Mouse (Mus musculus): ENCODE results near the gene Rcl1. TPM values are rescaled to one million over a fixed set of nuclear protein-coding genes. Genes with fewer than 3 reads are reported as not detected.

Rcl1 gene
- polyA plus RNA-seq, 1 experiment from 2014 or later = 22.0 TPM

DNA sequence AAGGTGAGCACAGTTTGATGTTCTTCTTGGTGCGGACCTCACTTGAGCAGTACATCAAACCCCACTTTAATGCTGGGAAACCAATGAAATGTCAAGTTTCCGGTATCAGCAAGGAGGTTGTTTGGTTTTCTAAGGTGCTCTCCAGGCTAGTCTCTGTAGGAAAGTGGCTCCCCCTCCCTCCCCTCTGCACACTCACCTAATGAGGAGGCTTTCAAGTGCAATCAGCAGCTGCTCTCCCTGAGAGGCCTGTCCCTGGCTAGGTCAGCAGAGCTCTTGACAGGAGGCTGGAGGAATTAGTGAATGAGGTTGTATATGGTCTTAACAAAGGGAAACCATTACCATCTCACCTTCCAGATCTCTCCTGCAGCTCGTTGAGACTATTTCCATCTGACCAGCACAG lies 54.4 kb downstream of the Rcl1 start:
- Histone ChIP-seq H3K4me3 (no peak overlapping the region), H3K27me3 (replicated peaks) (no peaks in the 10 kb centered on the region), H3K4me1 (no peaks in the 10 kb centered on the region), H3K9ac (no peak overlapping the region), H3K4me2 (no peak overlapping the region), H3K9me3 (0 out of 2 replicates have a peak, but pooled peaks cover 2% of the 10 kb centered on the region), H3K36me3 (no peaks in the 10 kb centered on the region), H3K27ac (replicated peaks) (no peak overlapping the region)
- no peak for ATAC-seq (ENCODE audit: extremely low read depth, insufficient number of reproducible peaks, low FRiP score, low TSS enrichment)
- 52% methylated on average over 3 of the region's 3 CpGs for WGBS

DNA sequence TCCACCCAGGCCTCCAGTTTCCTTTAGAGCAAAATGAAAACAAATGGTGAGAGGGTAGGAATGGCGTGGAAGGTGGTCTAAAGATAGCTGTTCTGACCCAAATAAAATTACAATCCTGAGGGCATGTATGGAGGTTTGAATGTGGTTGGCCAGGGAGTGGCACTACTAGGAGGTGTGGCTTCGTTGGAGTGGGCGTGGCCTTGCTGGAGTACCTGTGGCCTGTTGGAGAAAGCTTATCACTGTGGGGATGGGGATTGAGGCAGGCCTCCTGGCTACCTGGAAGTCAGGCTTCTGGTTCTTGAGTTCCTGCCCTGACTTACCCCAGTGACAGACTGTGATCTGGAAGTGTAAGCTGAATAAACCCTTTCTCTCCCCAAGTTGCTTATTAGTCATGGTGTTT lies 55.2 kb downstream of the Rcl1 start:
- Histone ChIP-seq H3K36me3 (no peaks in the 10 kb centered on the region), H3K4me2 (no peak overlapping the region), H3K9me3 (0 out of 2 replicates have a peak, but pooled peaks cover 2% of the 10 kb centered on the region), H3K27ac (replicated peaks) (no peak overlapping the region), H3K27me3 (replicated peaks) (no peaks in the 10 kb centered on the region), H3K4me1 (no peaks in the 10 kb centered on the region), H3K9ac (no peak overlapping the region), H3K4me3 (no peak overlapping the region)
- no peak for ATAC-seq (ENCODE audit: extremely low read depth, insufficient number of reproducible peaks, low FRiP score, low TSS enrichment)
- WGBS = 41% methylated on average over 3 of the region's 3 CpGs

DNA sequence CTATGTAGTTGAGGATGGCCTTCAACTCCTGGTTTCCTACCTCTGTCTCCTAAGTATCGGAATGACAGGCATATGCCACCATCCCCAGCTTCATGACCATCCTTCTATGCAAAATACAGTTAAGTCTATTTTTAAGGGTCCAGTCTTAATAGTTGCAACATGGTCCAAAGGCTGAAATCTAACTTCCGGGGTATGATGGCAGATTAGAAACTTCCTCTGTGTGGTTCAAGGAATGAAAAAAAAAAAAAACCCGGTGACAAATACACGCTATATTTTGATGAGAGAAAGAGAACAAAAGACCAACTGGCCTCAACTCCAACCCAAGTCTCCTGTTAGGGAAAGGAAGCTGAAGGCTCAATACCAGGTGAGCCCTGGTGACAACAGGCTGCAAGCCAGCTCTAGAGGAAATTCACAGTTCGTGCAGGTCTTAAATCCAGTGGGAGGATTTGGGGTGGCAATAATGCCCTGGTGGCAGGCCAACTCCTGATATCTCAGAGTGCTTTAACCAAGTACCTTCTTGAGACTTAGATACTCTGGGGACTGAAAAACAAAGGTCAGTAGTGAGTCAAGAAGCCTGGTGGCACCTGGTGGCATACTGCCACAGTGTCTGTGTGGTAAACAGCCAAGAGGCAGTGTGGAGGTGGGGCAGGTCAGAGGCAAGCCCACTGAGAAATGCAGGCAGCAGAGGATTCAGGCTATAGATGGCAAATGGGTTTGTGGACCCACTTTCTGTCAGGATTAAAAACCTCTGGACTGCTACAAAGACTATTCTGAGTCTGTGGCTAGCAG lies 56.7 kb downstream of the Rcl1 start:
- H3K4me1 ChIP-seq = no peaks in the 10 kb centered on the region
- no peaks in the 10 kb centered on the region for H3K27me3 ChIP-seq (replicated peaks)
- WGBS = 80% methylated on average over 5 of the region's 5 CpGs
- no peak overlapping the region for H3K27ac ChIP-seq (replicated peaks)
- no peak overlapping the region for H3K4me2 ChIP-seq
- H3K9me3 ChIP-seq = 0 out of 2 replicates have a peak, but pooled peaks cover 2% of the 10 kb centered on the region
- H3K4me3 ChIP-seq = no peak overlapping the region
- no peak overlapping the region for H3K9ac ChIP-seq
- no peak for ATAC-seq (ENCODE audit: extremely low read depth, insufficient number of reproducible peaks, low FRiP score, low TSS enrichment)
- H3K36me3 ChIP-seq = no peaks in the 10 kb centered on the region

DNA sequence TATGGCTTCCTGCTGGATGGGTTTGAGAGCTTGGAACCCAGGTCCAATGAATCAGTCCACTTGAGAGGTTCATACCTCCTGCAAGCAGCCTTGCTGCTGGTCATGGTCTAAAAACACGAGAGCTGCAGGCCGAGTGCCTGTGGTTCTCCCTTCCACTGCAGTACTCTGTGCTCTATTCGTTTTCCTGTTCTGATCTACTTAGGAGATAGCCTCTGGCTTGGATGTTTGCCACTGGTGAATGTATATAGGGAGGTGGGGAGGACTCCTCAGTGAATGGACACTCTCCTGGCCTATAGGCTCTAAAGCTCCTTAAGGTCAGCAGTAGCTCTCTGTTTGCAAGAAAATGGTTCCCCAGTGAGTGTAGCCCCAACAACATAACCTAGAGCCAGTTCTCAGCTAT lies 57.3 kb downstream of the Rcl1 start:
- 72% methylated on average over 3 of the region's 3 CpGs for WGBS
- no peak overlapping the region for H3K27ac ChIP-seq (replicated peaks)
- ATAC-seq (ENCODE audit: extremely low read depth, insufficient number of reproducible peaks, low FRiP score, low TSS enrichment) = no peak

DNA sequence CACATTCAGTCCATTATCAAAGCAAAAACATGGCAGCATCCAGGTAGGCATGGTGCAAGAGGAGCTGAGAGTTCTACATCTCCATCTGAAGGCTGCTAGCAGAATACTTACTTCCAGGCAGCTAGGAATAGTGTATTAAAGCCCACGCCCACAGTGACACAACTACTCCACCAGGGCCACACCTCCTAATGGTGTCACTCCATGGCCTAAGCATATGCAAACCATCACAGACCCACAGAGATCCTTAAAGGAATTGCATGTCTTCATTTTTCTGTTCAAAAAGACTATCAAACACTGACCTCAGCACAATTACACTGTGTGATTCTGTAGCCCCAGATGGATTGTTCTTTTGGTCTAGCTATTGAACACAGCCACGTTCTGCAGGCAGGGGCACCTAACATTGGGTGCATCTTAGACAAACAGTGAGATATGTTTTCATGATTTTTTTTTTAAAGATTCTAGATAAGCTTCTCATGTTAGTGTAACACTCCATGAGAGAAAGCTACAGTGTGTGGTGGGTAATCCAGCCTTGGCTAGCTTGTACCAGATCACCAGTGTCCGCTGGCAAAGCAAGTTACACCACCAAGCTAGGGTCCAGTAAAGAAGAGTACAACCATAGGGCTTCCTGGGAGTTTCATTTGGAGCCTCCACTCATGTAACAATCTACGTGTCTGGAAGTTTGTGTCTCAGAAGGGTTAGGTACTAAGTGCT lies 62.8 kb downstream of the Rcl1 start:
- WGBS = 79% methylated on average over 4 of the region's 4 CpGs
- H3K4me3 ChIP-seq = no peak overlapping the region
- H3K4me2 ChIP-seq = no peak overlapping the region
- no peak overlapping the region for H3K9ac ChIP-seq
- no peaks in the 10 kb centered on the region for H3K27me3 ChIP-seq (replicated peaks)
- H3K27ac ChIP-seq (replicated peaks) = no peak overlapping the region
- no peaks in the 10 kb centered on the region for H3K36me3 ChIP-seq
- no peaks in the 10 kb centered on the region for H3K4me1 ChIP-seq
- peaks cover 8% of the 10 kb centered on the region for H3K9me3 ChIP-seq
- ATAC-seq (ENCODE audit: extremely low read depth, insufficient number of reproducible peaks, low FRiP score, low TSS enrichment) = no peak

More for the DNA sequence above, 57.3 kb downstream of the Rcl1 start:
- no peaks in the 10 kb centered on the region for H3K36me3 ChIP-seq
- peaks cover 5% of the 10 kb centered on the region; the same call in 1 of the 2 replicates for H3K9me3 ChIP-seq
- H3K27me3 ChIP-seq (replicated peaks) = no peaks in the 10 kb centered on the region
- H3K9ac ChIP-seq = no peak overlapping the region
- H3K4me2 ChIP-seq = no peak overlapping the region
- H3K4me3 ChIP-seq = no peak overlapping the region
- no peaks in the 10 kb centered on the region for H3K4me1 ChIP-seq

DNA sequence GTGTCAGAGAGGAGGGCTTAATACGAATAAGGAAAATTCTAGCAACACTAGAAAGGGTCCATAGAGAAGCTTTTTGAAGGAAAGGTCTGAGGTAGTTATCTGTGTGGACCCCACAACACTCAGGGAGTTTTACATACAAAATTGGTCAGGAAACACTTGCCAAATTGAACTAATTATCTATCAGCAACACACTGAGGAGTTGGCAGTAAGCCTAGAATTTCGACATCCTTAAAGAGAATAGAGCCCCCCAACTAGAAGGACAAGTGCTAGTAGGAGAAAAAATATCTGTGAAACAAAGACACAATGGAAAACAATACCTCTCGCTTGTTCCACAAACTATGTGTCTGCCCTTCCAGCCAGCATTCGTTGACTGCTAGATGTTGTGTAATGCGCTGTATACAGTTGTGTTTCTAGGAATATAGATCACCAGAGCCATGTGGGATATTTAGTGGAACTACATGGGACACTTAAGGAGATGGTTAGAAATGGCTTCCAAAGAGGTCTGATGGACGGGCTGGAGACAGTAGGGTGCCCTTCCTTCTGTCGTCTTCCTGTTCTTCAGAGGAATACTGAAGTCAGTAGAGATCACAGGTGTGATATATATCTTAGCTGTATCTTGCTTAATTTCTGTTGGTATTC lies 63.5 kb downstream of the Rcl1 start:
- Histone ChIP-seq H3K9me3 (peaks cover 7% of the 10 kb centered on the region), H3K9ac (no peak overlapping the region), H3K4me1 (no peaks in the 10 kb centered on the region), H3K27ac (replicated peaks) (no peak overlapping the region), H3K4me3 (no peak overlapping the region), H3K36me3 (no peaks in the 10 kb centered on the region), H3K4me2 (no peak overlapping the region), H3K27me3 (replicated peaks) (no peaks in the 10 kb centered on the region)
- 73% methylated on average over 7 of the region's 7 CpGs for WGBS
- no peak for ATAC-seq (ENCODE audit: extremely low read depth, insufficient number of reproducible peaks, low FRiP score, low TSS enrichment)

DNA sequence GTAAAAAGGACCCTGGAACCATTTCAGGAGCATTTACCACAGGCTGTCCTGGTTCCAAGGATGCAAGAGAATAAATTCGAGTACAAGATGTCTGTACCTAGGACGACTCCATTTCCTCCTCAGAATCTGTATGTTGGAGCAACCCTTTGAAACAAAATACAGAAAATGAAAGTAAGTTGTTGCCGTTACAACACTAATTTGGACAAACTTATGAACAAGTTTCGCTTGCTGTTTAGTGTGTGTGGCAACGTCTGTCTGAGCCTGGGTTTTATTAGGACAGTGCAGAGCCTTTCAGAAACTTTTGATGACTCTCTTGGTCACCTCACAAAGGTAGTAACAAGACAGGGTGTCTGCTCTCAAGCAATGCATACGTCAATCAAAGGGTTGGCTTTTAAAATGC lies 66.8 kb downstream of the Rcl1 start:
- H3K9ac ChIP-seq = no peak overlapping the region
- ATAC-seq (ENCODE audit: extremely low read depth, insufficient number of reproducible peaks, low FRiP score, low TSS enrichment) = no peak
- H3K9me3 ChIP-seq = peaks cover 7% of the 10 kb centered on the region
- no peak overlapping the region for H3K4me3 ChIP-seq
- no peaks in the 10 kb centered on the region for H3K4me1 ChIP-seq
- H3K27me3 ChIP-seq (replicated peaks) = no peaks in the 10 kb centered on the region
- H3K36me3 ChIP-seq = no peaks in the 10 kb centered on the region
- no peak overlapping the region for H3K27ac ChIP-seq (replicated peaks)
- 77% methylated on average over 6 of the region's 6 CpGs for WGBS
- no peak overlapping the region for H3K4me2 ChIP-seq

DNA sequence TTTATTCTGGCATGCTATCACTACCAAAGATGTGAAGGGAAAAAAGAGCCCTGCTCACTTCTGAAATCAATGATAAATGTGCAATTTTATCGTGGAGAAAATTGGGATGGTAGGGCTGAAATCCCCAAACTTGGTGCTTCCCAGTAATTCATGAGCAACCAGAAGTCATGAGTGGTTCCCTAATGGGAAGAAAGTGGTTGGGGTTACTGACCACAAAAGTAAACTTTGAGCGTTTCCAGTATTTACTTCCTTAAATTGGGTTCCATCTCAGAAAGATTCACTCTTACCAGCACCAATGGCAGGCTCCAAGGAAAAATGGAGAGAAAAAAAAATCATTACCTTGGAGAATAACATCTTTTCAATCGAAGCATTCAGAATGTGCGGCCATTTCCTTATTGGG lies 79.2 kb downstream of the Rcl1 start:
- H3K4me3 ChIP-seq = no peak overlapping the region
- 82% methylated on average over 4 of the region's 4 CpGs for WGBS
- peaks cover 11% of the 10 kb centered on the region; the same call in 1 of the 2 replicates for H3K9me3 ChIP-seq
- no peak overlapping the region for H3K9ac ChIP-seq
- H3K36me3 ChIP-seq = no peaks in the 10 kb centered on the region
- H3K27ac ChIP-seq (replicated peaks) = no peak overlapping the region
- no peaks in the 10 kb centered on the region for H3K27me3 ChIP-seq (replicated peaks)
- no peaks in the 10 kb centered on the region for H3K4me1 ChIP-seq
- H3K4me2 ChIP-seq = no peak overlapping the region
- ATAC-seq (ENCODE audit: extremely low read depth, insufficient number of reproducible peaks, low FRiP score, low TSS enrichment) = no peak

DNA sequence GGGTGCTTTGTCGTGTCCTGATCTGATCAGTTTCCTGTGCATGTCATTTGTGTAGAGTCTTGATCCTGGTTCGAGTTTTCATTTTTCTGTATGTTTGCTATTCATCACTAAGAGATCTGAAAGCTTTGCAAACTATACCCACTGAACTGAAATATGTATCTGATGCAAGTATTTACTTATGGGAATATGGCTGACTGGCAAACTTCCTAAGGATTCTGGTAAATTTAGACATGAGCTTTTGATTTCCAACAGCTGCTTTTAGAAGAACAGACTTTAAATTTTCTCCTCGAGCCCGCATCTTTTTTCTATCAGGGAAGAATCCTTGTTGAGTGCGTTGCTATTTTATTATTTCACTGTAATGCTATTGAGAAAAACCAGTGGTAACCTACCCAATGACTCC lies 81.0 kb downstream of the Rcl1 start:
- Histone ChIP-seq H3K27me3 (replicated peaks) (no peaks in the 10 kb centered on the region), H3K36me3 (no peaks in the 10 kb centered on the region), H3K27ac (replicated peaks) (no peak overlapping the region), H3K4me2 (no peak overlapping the region), H3K4me3 (no peak overlapping the region), H3K9ac (no peak overlapping the region), H3K4me1 (peaks cover 6% of the 10 kb centered on the region; the same call in 1 of the 2 replicates), H3K9me3 (peaks cover 11% of the 10 kb centered on the region; the same call in 1 of the 2 replicates)
- no peak for ATAC-seq (ENCODE audit: extremely low read depth, insufficient number of reproducible peaks, low FRiP score, low TSS enrichment)
- WGBS = 76% methylated on average over 5 of the region's 5 CpGs

DNA sequence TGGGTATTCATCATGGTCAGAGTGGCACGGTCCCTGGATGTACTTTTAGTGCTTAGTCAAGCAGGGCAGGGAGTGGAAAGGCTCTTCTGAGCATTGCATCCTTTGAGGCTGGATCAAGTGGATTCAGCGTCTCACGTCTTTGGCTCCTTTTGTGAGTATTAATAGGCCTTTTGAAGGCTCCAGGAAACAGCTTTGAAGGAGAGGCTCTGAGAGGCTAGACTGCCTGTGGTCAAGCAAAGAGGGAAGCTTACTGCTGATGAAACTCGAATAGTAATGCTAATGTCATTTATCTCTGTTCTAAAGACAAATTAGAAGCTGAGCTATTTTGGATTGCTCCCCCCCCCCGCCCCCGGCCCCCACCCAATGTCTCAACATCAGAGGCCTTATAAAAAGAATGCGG lies 83.9 kb downstream of the Rcl1 start:
- Histone ChIP-seq H3K9ac (no peak overlapping the region), H3K9me3 (no peaks in the 10 kb centered on the region; the same call in 1 of the 2 replicates), H3K27me3 (replicated peaks) (no peaks in the 10 kb centered on the region), H3K4me3 (no peak overlapping the region), H3K4me1 (peaks cover 6% of the 10 kb centered on the region; the same call in 1 of the 2 replicates), H3K4me2 (no peak overlapping the region), H3K27ac (replicated peaks) (no peak overlapping the region), H3K36me3 (no peaks in the 10 kb centered on the region)
- WGBS = 58% methylated on average over 7 of the region's 7 CpGs
- no peak for ATAC-seq (ENCODE audit: extremely low read depth, insufficient number of reproducible peaks, low FRiP score, low TSS enrichment)

DNA sequence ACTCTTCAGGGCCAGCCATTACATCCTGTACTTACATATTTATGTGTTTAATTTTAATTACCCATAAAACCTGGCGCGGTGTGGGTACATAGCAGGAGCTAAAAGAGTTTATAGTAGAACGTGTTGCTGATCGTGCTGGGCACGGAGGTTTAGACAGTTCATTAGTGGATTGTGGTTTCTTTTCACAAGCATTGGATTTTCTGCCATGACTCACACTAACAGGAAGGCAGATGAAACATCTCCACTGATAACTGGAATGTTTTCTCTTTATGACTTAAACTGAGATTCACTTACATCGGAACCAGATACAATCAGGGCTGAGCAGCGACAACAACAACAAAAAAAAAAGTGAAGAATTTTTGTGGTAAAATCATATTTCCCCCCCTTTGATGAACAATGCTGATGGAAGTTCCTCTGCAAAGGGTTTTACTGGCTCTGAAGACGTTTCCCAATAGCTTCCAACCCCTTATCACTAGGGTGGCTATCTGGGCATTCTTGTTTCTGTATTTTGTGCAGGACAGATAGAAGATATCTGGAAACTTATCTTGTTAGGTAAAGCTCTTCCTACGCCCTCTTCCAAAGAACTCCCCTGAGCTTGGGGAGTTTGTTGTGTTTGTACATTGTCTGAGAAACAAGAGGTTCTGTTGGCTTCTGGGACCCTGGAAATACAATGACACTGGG lies 84.5 kb downstream of the Rcl1 start:
- no peak overlapping the region for H3K4me2 ChIP-seq
- no peak overlapping the region for H3K9ac ChIP-seq
- no peak overlapping the region for H3K4me3 ChIP-seq
- peaks cover 6% of the 10 kb centered on the region; the same call in 1 of the 2 replicates for H3K4me1 ChIP-seq
- H3K27me3 ChIP-seq (replicated peaks) = no peaks in the 10 kb centered on the region
- no peaks in the 10 kb centered on the region; the same call in 1 of the 2 replicates for H3K9me3 ChIP-seq
- 59% methylated on average over 9 of the region's 9 CpGs for WGBS
- no peaks in the 10 kb centered on the region for H3K36me3 ChIP-seq
- ATAC-seq (ENCODE audit: extremely low read depth, insufficient number of reproducible peaks, low FRiP score, low TSS enrichment) = no peak
- no peak overlapping the region for H3K27ac ChIP-seq (replicated peaks)
